Comparison of ENCODE assay signal across 8 mouse cellular contexts in the genomic region with DNA sequence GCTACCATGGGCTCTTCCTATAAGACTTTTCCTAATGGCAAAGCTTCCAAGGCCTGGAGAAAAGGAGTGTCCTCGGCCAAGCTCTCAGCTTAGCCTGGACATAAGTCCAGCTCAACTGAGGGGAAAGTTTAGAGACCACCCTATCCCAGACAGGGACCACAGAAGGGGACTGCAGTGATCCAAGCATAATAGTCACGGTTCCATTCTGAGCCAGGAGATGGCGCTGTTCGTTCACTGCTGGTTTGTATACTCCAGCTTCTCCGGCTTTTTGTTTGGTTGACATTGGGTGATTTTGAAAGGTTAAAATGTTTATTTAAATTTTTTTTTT. TPM values are rescaled to one million over a fixed set of nuclear protein-coding genes. Genes with fewer than 3 reads are reported as not detected.
DNase-seq lines count a peak whose midpoint lies in the region; ATAC-seq and TF ChIP-seq lines count a peak whose summit lies in the region.

No protein-coding gene starts in this region.

- DNase-seq in urinary bladder, postnatal 25 days (ENCODE audit: low spot score), result peak; percentile 75
- DNase-seq in urinary bladder, adult 2 months (ENCODE audit: low spot score), result no peak
- peak; percentile 86 for DNase-seq in forebrain, embryonic 14.5 days (ENCODE audit: low spot score)
- DNase-seq in kidney, postnatal 0 days (ENCODE audit: low spot score), result peak; percentile 88
- DNase-seq in lung, adult 18-20 months, result peak; percentile 68 to 71
- peak; percentile 62 for DNase-seq in right cerebral cortex, postnatal 25 days

- H3K4me3 ChIP-seq in bone marrow, adult 2 months (replicated peaks; ENCODE audit: control insufficient read depth, low read depth, low read length), result no peak overlapping the region
- no peak overlapping the region for H3K4me3 ChIP-seq in forebrain, embryonic 14.5 days (ENCODE audit: low read depth, low read length)
- no peak overlapping the region for H3K4me3 ChIP-seq in kidney, postnatal 0 days (replicated peaks; ENCODE audit: low read depth, low read length)

- H3K27me3 ChIP-seq in forebrain, embryonic 14.5 days (replicated peaks; ENCODE audit: control insufficient read depth, insufficient read depth, low read length), result no peaks in the 10 kb centered on the region
- H3K27me3 ChIP-seq in kidney, postnatal 0 days (ENCODE audit: insufficient read depth, low read length), result no peaks in the 10 kb centered on the region; the same call in 1 of the 2 replicates

- no peak overlapping the region for H3K9ac ChIP-seq in forebrain, embryonic 14.5 days (ENCODE audit: low read length)
- H3K9ac ChIP-seq in kidney, postnatal 0 days (ENCODE audit: low read depth, low read length), result no peak overlapping the region

- WGBS in bone marrow, adult 2 months, result 10% methylated on average over 5 of the region's 5 CpGs
- WGBS in forebrain, embryonic 14.5 days, result 4% methylated on average over 5 of the region's 5 CpGs
- WGBS in kidney, postnatal 0 days, result 2% methylated on average over 5 of the region's 5 CpGs

- ATAC-seq in forebrain, embryonic 14.5 days, result peak; percentile 35; the same call in 1 of the 2 replicates
- no peak for ATAC-seq in kidney, postnatal 0 days (replicated peaks; ENCODE audit: low FRiP score, low read depth)
- no peak for ATAC-seq in megakaryocyte, adult 5-6 weeks (ENCODE audit: poor library complexity, severe bottlenecking)

- H3K4me1 ChIP-seq in bone marrow, adult 2 months (ENCODE audit: control insufficient read depth, insufficient read depth, low read length), result no peaks in the 10 kb centered on the region
- peaks cover 18% of the 10 kb centered on the region for H3K4me1 ChIP-seq in forebrain, embryonic 14.5 days (ENCODE audit: control insufficient read depth, insufficient read depth, low read length)
- 0 out of 2 replicates have a peak, but pooled peaks cover 6% of the 10 kb centered on the region for H3K4me1 ChIP-seq in kidney, postnatal 0 days (replicated peaks; ENCODE audit: insufficient read depth, low read length)

- H3K27ac ChIP-seq in bone marrow, adult 2 months (ENCODE audit: control insufficient read depth, insufficient read depth, low read depth, low read length, poor library complexity), result no peak overlapping the region
- no peak overlapping the region for H3K27ac ChIP-seq in forebrain, embryonic 14.5 days (ENCODE audit: low read depth, low read length)
- H3K27ac ChIP-seq in kidney, postnatal 0 days, result no peak overlapping the region

- no peaks in the 10 kb centered on the region for H3K9me3 ChIP-seq in forebrain, embryonic 14.5 days (replicated peaks; ENCODE audit: control insufficient read depth, low read length)
- H3K9me3 ChIP-seq in kidney, postnatal 0 days (replicated peaks; ENCODE audit: low read length), result no peaks in the 10 kb centered on the region

- TF ChIP-seq POLR2A in bone marrow, adult 2 months (IDR thresholded peaks at IDR 0.05; ENCODE audit: borderline replicate concordance, control insufficient read depth, low read depth, low read length), result no peak

- TF ChIP-seq CTCF in bone marrow, adult 2 months (IDR thresholded peaks at IDR 0.05; ENCODE audit: control insufficient read depth, insufficient read depth, low read length), result peak; percentile 76
- peak; percentile 93 for TF ChIP-seq CTCF in kidney, postnatal 0 days (IDR thresholded peaks at IDR 0.05; ENCODE audit: low read depth)

- no peak overlapping the region for H3K4me2 ChIP-seq in forebrain, embryonic 14.5 days (ENCODE audit: low read length)
- no peak overlapping the region for H3K4me2 ChIP-seq in kidney, postnatal 0 days (ENCODE audit: low read length)

- H3K36me3 ChIP-seq in forebrain, embryonic 14.5 days (ENCODE audit: control insufficient read depth, insufficient read depth, low read length), result peaks cover 35% of the 10 kb centered on the region
- peaks cover 25% of the 10 kb centered on the region for H3K36me3 ChIP-seq in kidney, postnatal 0 days (ENCODE audit: insufficient read depth, low read length)

RNA-seq across cellular contexts. Expression of gene Rpl19, which starts 4.9 kb away (rescaled TPM):
- 1,600 and 1,809 TPM in 2 replicates for polyA plus RNA-seq in urinary bladder, adult 2 months (2012; rRNA removed)
- polyA plus RNA-seq in bone marrow, adult 2 months (2011; ENCODE audit: insufficient read depth, insufficient read length, low replicate concordance, missing spikeins), result 864 and 1,335 TPM in 2 replicates
- 787 and 932 TPM in 2 replicates for polyA plus RNA-seq in forebrain, embryonic 14.5 days (2014; fragmentation: Nextera tagmentation; extraction: Ambion mirVana)
- 1,072 and 1,182 TPM in 2 replicates for polyA plus RNA-seq in kidney, postnatal 0 days (2015; fragmentation: Nextera tagmentation; extraction: Ambion mirVana)
- 2,687 and 2,729 TPM in 2 replicates for total RNA-seq in megakaryocyte, adult 5-6 weeks (2015)
- 1,233 and 1,246 TPM in 2 replicates for total RNA-seq in megakaryocyte, adult 5-6 weeks (2017)

RNA-seq across cellular contexts. Expression of gene Cacnb1, which starts 8.6 kb away (rescaled TPM):
- 12.1 and 12.4 TPM in 2 replicates for polyA plus RNA-seq in urinary bladder, adult 2 months (2012; rRNA removed)
- 4.6 and 5.3 TPM in 2 replicates for polyA plus RNA-seq in bone marrow, adult 2 months (2011; ENCODE audit: insufficient read depth, insufficient read length, low replicate concordance, missing spikeins)
- 22.1 and 29.2 TPM in 2 replicates for polyA plus RNA-seq in forebrain, embryonic 14.5 days (2014; fragmentation: Nextera tagmentation; extraction: Ambion mirVana)
- polyA plus RNA-seq in kidney, postnatal 0 days (2015; fragmentation: Nextera tagmentation; extraction: Ambion mirVana), result 8.8 and 9.0 TPM in 2 replicates
- 1.2 and 1.4 TPM in 2 replicates for total RNA-seq in megakaryocyte, adult 5-6 weeks (2015)
- 0.62 and 0.65 TPM in 2 replicates for total RNA-seq in megakaryocyte, adult 5-6 weeks (2017)

RNA-seq across cellular contexts. Expression of gene Stac2, which starts 21.9 kb away (rescaled TPM):
- 0.14 and 0.41 TPM in 2 replicates for polyA plus RNA-seq in urinary bladder, adult 2 months (2012; rRNA removed)
- 0.52 and 1.0 TPM in 2 replicates for polyA plus RNA-seq in bone marrow, adult 2 months (2011; ENCODE audit: insufficient read depth, insufficient read length, low replicate concordance, missing spikeins)
- polyA plus RNA-seq in forebrain, embryonic 14.5 days (2014; fragmentation: Nextera tagmentation; extraction: Ambion mirVana), result 1.1 and 2.4 TPM in 2 replicates
- polyA plus RNA-seq in kidney, postnatal 0 days (2015; fragmentation: Nextera tagmentation; extraction: Ambion mirVana), result 1.6 and 2.0 TPM in 2 replicates
- total RNA-seq in megakaryocyte, adult 5-6 weeks (2015), result 0.09 TPM in 1 of 2 replicates, not detected in the other
- total RNA-seq in megakaryocyte, adult 5-6 weeks (2017), result 0.04 and 0.08 TPM in 2 replicates

RNA-seq across cellular contexts. Expression of gene Arl5c, which starts 35.4 kb away (rescaled TPM):
- 3.2 and 3.9 TPM in 2 replicates for polyA plus RNA-seq in urinary bladder, adult 2 months (2012; rRNA removed)
- 33.1 and 47.3 TPM in 2 replicates for polyA plus RNA-seq in bone marrow, adult 2 months (2011; ENCODE audit: insufficient read depth, insufficient read length, low replicate concordance, missing spikeins)
- polyA plus RNA-seq in forebrain, embryonic 14.5 days (2014; fragmentation: Nextera tagmentation; extraction: Ambion mirVana), result 2.8 and 4.8 TPM in 2 replicates
- polyA plus RNA-seq in kidney, postnatal 0 days (2015; fragmentation: Nextera tagmentation; extraction: Ambion mirVana), result 2.0 and 3.1 TPM in 2 replicates
- 42.9 and 56.3 TPM in 2 replicates for total RNA-seq in megakaryocyte, adult 5-6 weeks (2015)
- 51.2 TPM in 2 replicates for total RNA-seq in megakaryocyte, adult 5-6 weeks (2017)

RNA-seq across cellular contexts. Expression of gene Plxdc1, which starts 45.2 kb away (rescaled TPM):
- polyA plus RNA-seq in urinary bladder, adult 2 months (2012; rRNA removed), result 3.6 and 5.3 TPM in 2 replicates
- polyA plus RNA-seq in bone marrow, adult 2 months (2011; ENCODE audit: insufficient read depth, insufficient read length, low replicate concordance, missing spikeins), result 2.0 and 11.9 TPM in 2 replicates
- polyA plus RNA-seq in forebrain, embryonic 14.5 days (2014; fragmentation: Nextera tagmentation; extraction: Ambion mirVana), result 0.48 and 0.84 TPM in 2 replicates
- polyA plus RNA-seq in kidney, postnatal 0 days (2015; fragmentation: Nextera tagmentation; extraction: Ambion mirVana), result 1.8 and 2.1 TPM in 2 replicates
- 13.7 and 15.9 TPM in 2 replicates for total RNA-seq in megakaryocyte, adult 5-6 weeks (2015)
- total RNA-seq in megakaryocyte, adult 5-6 weeks (2017), result 6.3 and 6.7 TPM in 2 replicates
